Mouse (Mus musculus): ENCODE measurements around the gene Glud1. TPM values are rescaled to one million over a fixed set of nuclear protein-coding genes. Genes with fewer than 3 reads are reported as not detected.

Glud1 gene
- polyA plus RNA-seq, 1 experiment from 2014 or later: 64.4 TPM

GRCm38 (mm10) chr14:34332476-34332875, 21.9 kb downstream of the Glud1 start:
- WGBS (ENCODE audit: insufficient replicate concordance): 79% methylated on average over 5 of the region's 5 CpGs
- Histone ChIP-seq H3K9ac (ENCODE audit: low read depth, low read length) (no peak overlapping the region), H3K27ac (ENCODE audit: low read depth, low read length) (no peak overlapping the region), H3K4me1 (ENCODE audit: control insufficient read depth, insufficient read depth, low read length) (no peaks in the 10 kb centered on the region), H3K4me2 (no peak overlapping the region), H3K27me3 (ENCODE audit: control insufficient read depth, insufficient read depth, low read length) (no peaks in the 10 kb centered on the region), H3K9me3 (replicated peaks; ENCODE audit: control insufficient read depth, low read length) (no peaks in the 10 kb centered on the region), H3K36me3 (ENCODE audit: control insufficient read depth, insufficient read depth, low read length) (peaks cover 24% of the 10 kb centered on the region), H3K4me3 (ENCODE audit: low read depth, low read length) (no peak overlapping the region)
- ATAC-seq (replicated peaks; ENCODE audit: insufficient number of reproducible peaks, low FRiP score, low TSS enrichment): no peak

GRCm38 (mm10) chr14:34339446-34339845, 28.9 kb downstream of the Glud1 start:
- H3K4me1 ChIP-seq (ENCODE audit: control insufficient read depth, insufficient read depth, low read length): no peaks in the 10 kb centered on the region
- no peak overlapping the region for H3K4me2 ChIP-seq
- peaks cover 24% of the 10 kb centered on the region for H3K36me3 ChIP-seq (ENCODE audit: control insufficient read depth, insufficient read depth, low read length)
- no peak overlapping the region for H3K27ac ChIP-seq (ENCODE audit: low read depth, low read length)
- no peak overlapping the region for H3K4me3 ChIP-seq (ENCODE audit: low read depth, low read length)
- 92% methylated on average over 1 of the region's 1 CpGs for WGBS (ENCODE audit: insufficient replicate concordance)
- no peaks in the 10 kb centered on the region for H3K27me3 ChIP-seq (ENCODE audit: control insufficient read depth, insufficient read depth, low read length)
- no peak for ATAC-seq (replicated peaks; ENCODE audit: insufficient number of reproducible peaks, low FRiP score, low TSS enrichment)
- no peak overlapping the region for H3K9ac ChIP-seq (ENCODE audit: low read depth, low read length)
- no peaks in the 10 kb centered on the region for H3K9me3 ChIP-seq (replicated peaks; ENCODE audit: control insufficient read depth, low read length)

- H3K9ac ChIP-seq (ENCODE audit: low read depth, low read length): no peak overlapping the region
- no peaks in the 10 kb centered on the region for H3K27me3 ChIP-seq (ENCODE audit: control insufficient read depth, insufficient read depth, low read length)
- H3K4me2 ChIP-seq: no peak overlapping the region
- H3K27ac ChIP-seq (ENCODE audit: low read depth, low read length): no peak overlapping the region
- no peaks in the 10 kb centered on the region for H3K9me3 ChIP-seq (replicated peaks; ENCODE audit: control insufficient read depth, low read length)
- peaks cover 13% of the 10 kb centered on the region for H3K36me3 ChIP-seq (ENCODE audit: control insufficient read depth, insufficient read depth, low read length)
- H3K4me3 ChIP-seq (ENCODE audit: low read depth, low read length): no peak overlapping the region
- 83% methylated on average over 4 of the region's 4 CpGs for WGBS (ENCODE audit: insufficient replicate concordance)
- no peaks in the 10 kb centered on the region for H3K4me1 ChIP-seq (ENCODE audit: control insufficient read depth, insufficient read depth, low read length)
- no peak for ATAC-seq (replicated peaks; ENCODE audit: insufficient number of reproducible peaks, low FRiP score, low TSS enrichment)
Observed at GRCm38 (mm10) chr14:34341993-34342392, 31.5 kb downstream of the Glud1 start.

GRCm38 (mm10) chr14:34343078-34343477, 32.6 kb downstream of the Glud1 start:
- Histone ChIP-seq H3K4me3 (ENCODE audit: low read depth, low read length) (no peak overlapping the region), H3K9me3 (replicated peaks; ENCODE audit: control insufficient read depth, low read length) (no peaks in the 10 kb centered on the region), H3K4me1 (ENCODE audit: control insufficient read depth, insufficient read depth, low read length) (no peaks in the 10 kb centered on the region), H3K27ac (ENCODE audit: low read depth, low read length) (no peak overlapping the region), H3K9ac (ENCODE audit: low read depth, low read length) (no peak overlapping the region), H3K36me3 (ENCODE audit: control insufficient read depth, insufficient read depth, low read length) (peaks cover 4% of the 10 kb centered on the region), H3K4me2 (no peak overlapping the region), H3K27me3 (ENCODE audit: control insufficient read depth, insufficient read depth, low read length) (no peaks in the 10 kb centered on the region)
- WGBS (ENCODE audit: insufficient replicate concordance): 84% methylated on average over 4 of the region's 4 CpGs
- no peak for ATAC-seq (replicated peaks; ENCODE audit: insufficient number of reproducible peaks, low FRiP score, low TSS enrichment)

DNA sequence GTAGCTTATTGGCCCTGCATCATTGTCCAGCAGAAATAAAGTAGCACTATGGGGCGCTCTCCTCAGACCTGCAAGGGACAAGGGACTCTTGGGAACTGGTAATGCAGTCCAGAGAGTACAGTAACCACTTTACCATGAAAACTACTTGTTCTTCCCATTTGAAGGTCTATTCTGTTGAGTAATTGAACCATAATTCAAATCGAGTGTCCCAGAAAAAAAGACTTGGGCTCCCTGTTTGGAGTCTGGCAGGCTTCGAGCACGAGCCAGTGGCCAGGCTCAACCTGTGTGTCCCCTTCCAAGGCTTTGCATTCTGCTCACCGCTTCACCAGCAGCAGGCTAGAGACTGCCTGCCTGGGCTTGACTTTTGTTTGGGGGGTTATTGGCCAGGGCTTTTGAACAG, 33.8 kb downstream of the Glud1 start:
- 92% methylated on average over 5 of the region's 5 CpGs for WGBS (ENCODE audit: insufficient replicate concordance)
- H3K4me2 ChIP-seq: no peak overlapping the region

GRCm38 (mm10) chr14:34345771-34346566, 35.4 kb downstream of the Glud1 start:
- Histone ChIP-seq H3K9me3 (replicated peaks; ENCODE audit: control insufficient read depth, low read length) (no peaks in the 10 kb centered on the region), H3K4me2 (no peak overlapping the region), H3K36me3 (ENCODE audit: control insufficient read depth, insufficient read depth, low read length) (no peaks in the 10 kb centered on the region), H3K4me3 (ENCODE audit: low read depth, low read length) (no peak overlapping the region), H3K27me3 (ENCODE audit: control insufficient read depth, insufficient read depth, low read length) (no peaks in the 10 kb centered on the region), H3K9ac (ENCODE audit: low read depth, low read length) (no peak overlapping the region), H3K4me1 (ENCODE audit: control insufficient read depth, insufficient read depth, low read length) (no peaks in the 10 kb centered on the region), H3K27ac (ENCODE audit: low read depth, low read length) (no peak overlapping the region)
- 59% methylated on average over 12 of the region's 12 CpGs for WGBS (ENCODE audit: insufficient replicate concordance)
- ATAC-seq (replicated peaks; ENCODE audit: insufficient number of reproducible peaks, low FRiP score, low TSS enrichment): no peak

More for the DNA sequence above, 33.8 kb downstream of the Glud1 start:
- H3K9me3 ChIP-seq (replicated peaks; ENCODE audit: control insufficient read depth, low read length): no peaks in the 10 kb centered on the region
- H3K4me3 ChIP-seq (ENCODE audit: low read depth, low read length): no peak overlapping the region
- ATAC-seq (replicated peaks; ENCODE audit: insufficient number of reproducible peaks, low FRiP score, low TSS enrichment): no peak
- H3K4me1 ChIP-seq (ENCODE audit: control insufficient read depth, insufficient read depth, low read length): no peaks in the 10 kb centered on the region
- no peaks in the 10 kb centered on the region for H3K27me3 ChIP-seq (ENCODE audit: control insufficient read depth, insufficient read depth, low read length)
- peaks cover 4% of the 10 kb centered on the region for H3K36me3 ChIP-seq (ENCODE audit: control insufficient read depth, insufficient read depth, low read length)
- H3K27ac ChIP-seq (ENCODE audit: low read depth, low read length): no peak overlapping the region
- no peak overlapping the region for H3K9ac ChIP-seq (ENCODE audit: low read depth, low read length)

DNA sequence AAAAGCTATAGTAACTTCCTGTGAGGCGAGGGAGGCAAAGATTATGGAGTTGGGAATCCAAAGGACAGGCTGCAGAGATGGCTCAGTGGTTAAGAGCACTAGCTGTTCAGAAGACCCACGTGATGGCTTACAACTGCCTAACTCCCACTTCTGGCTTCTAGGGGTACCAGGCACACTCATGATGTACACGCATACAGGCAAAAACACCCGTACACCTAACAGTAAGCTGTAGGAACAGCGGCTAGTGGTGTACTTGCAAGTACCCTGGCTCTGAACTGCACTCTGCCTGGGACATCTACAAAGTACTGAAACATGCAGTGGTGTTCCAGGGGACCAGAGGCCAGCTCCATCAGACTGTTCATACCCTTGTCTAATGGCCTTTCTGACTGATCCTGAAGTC, 36.6 kb downstream of the Glud1 start:
- Histone ChIP-seq H3K36me3 (ENCODE audit: control insufficient read depth, insufficient read depth, low read length) (no peaks in the 10 kb centered on the region), H3K27me3 (ENCODE audit: control insufficient read depth, insufficient read depth, low read length) (no peaks in the 10 kb centered on the region), H3K27ac (ENCODE audit: low read depth, low read length) (no peak overlapping the region), H3K9me3 (replicated peaks; ENCODE audit: control insufficient read depth, low read length) (no peaks in the 10 kb centered on the region), H3K9ac (ENCODE audit: low read depth, low read length) (no peak overlapping the region), H3K4me2 (no peak overlapping the region), H3K4me3 (ENCODE audit: low read depth, low read length) (no peak overlapping the region), H3K4me1 (ENCODE audit: control insufficient read depth, insufficient read depth, low read length) (no peaks in the 10 kb centered on the region)
- WGBS (ENCODE audit: insufficient replicate concordance): 84% methylated on average over 5 of the region's 5 CpGs
- no peak for ATAC-seq (replicated peaks; ENCODE audit: insufficient number of reproducible peaks, low FRiP score, low TSS enrichment)

GRCm38 (mm10) chr14:34348301-34348700, 37.8 kb downstream of the Glud1 start:
- no peak overlapping the region for H3K27ac ChIP-seq (ENCODE audit: low read depth, low read length)
- no peak for ATAC-seq (replicated peaks; ENCODE audit: insufficient number of reproducible peaks, low FRiP score, low TSS enrichment)
- H3K4me3 ChIP-seq (ENCODE audit: low read depth, low read length): no peak overlapping the region
- no peaks in the 10 kb centered on the region for H3K36me3 ChIP-seq (ENCODE audit: control insufficient read depth, insufficient read depth, low read length)
- no peaks in the 10 kb centered on the region for H3K9me3 ChIP-seq (replicated peaks; ENCODE audit: control insufficient read depth, low read length)
- WGBS (ENCODE audit: insufficient replicate concordance): 74% methylated on average over 7 of the region's 7 CpGs
- no peak overlapping the region for H3K4me2 ChIP-seq
- no peak overlapping the region for H3K9ac ChIP-seq (ENCODE audit: low read depth, low read length)
- no peaks in the 10 kb centered on the region for H3K27me3 ChIP-seq (ENCODE audit: control insufficient read depth, insufficient read depth, low read length)
- no peaks in the 10 kb centered on the region for H3K4me1 ChIP-seq (ENCODE audit: control insufficient read depth, insufficient read depth, low read length)

GRCm38 (mm10) chr14:34349007-34349406, 38.5 kb downstream of the Glud1 start:
- Histone ChIP-seq H3K4me3 (ENCODE audit: low read depth, low read length) (no peak overlapping the region), H3K27ac (ENCODE audit: low read depth, low read length) (no peak overlapping the region)
- WGBS (ENCODE audit: insufficient replicate concordance): 81% methylated on average over 8 of the region's 8 CpGs

More at GRCm38 (mm10) chr14:34349007-34349406, 38.5 kb downstream of the Glud1 start:
- no peak overlapping the region for H3K9ac ChIP-seq (ENCODE audit: low read depth, low read length)
- H3K36me3 ChIP-seq (ENCODE audit: control insufficient read depth, insufficient read depth, low read length): no peaks in the 10 kb centered on the region
- no peaks in the 10 kb centered on the region for H3K27me3 ChIP-seq (ENCODE audit: control insufficient read depth, insufficient read depth, low read length)
- no peak overlapping the region for H3K4me2 ChIP-seq
- no peak for ATAC-seq (replicated peaks; ENCODE audit: insufficient number of reproducible peaks, low FRiP score, low TSS enrichment)
- no peaks in the 10 kb centered on the region for H3K9me3 ChIP-seq (replicated peaks; ENCODE audit: control insufficient read depth, low read length)
- no peaks in the 10 kb centered on the region for H3K4me1 ChIP-seq (ENCODE audit: control insufficient read depth, insufficient read depth, low read length)

All from heart, embryonic 11.5 days (tissue).